Mouse (Mus musculus): ENCODE data around the gene Arid1b.

GRCm38 (mm10) chr17:5151852-5152251 is 157.7 kb downstream of the Arid1b start:
- TF ChIP-seq TAL1 (IDR thresholded peaks at IDR 0.05; ENCODE audit: low read length) (no peak), GATA1 (IDR thresholded peaks at IDR 0.05; ENCODE audit: low read length) (no peak)
